Mouse (Mus musculus) natural killer cell, adult 2 months (primary cell): ENCODE data around the gene Ankrd52.
A peak's percentile ranks its signal among the peaks of the same experiment; 100 is the strongest.

ENCODE experiments used
- DNase-seq, 2 experiments: peaks; one replicate each; pipeline ENCODE4 v3.0.0; 2022; ENCODE audit warnings: low spot score in 2 of 2

The Ankrd52 gene

GRCm38 (mm10) chr10:128401638-128402037, 24.7 kb downstream of the Ankrd52 start:
- no peak for DNase-seq

GRCm38 (mm10) chr10:128403931-128404330, 27.0 kb downstream of the Ankrd52 start:
- DNase-seq, result no peak

- DNase-seq, result peak; percentile 3 to 9
Measured at GRCm38 (mm10) chr10:128408591-128409535, 31.9 kb downstream of the Ankrd52 start.

- peak; percentile 96 to 98 for DNase-seq
Measured at GRCm38 (mm10) chr10:128409692-128410559, 33.0 kb downstream of the Ankrd52 start.

GRCm38 (mm10) chr10:128410560-128410845, 33.6 kb downstream of the Ankrd52 start:
- no peak for DNase-seq

GRCm38 (mm10) chr10:128411211-128412054, 34.5 kb downstream of the Ankrd52 start, which contains the start of the genes Nabp2 and Rnf41:
Gene Nabp2 (minus strand): TSS chr10:128411492.
Gene Rnf41 (plus strand): TSS chr10:128411657.
- peak; percentile 93 to 95 for DNase-seq

GRCm38 (mm10) chr10:128412055-128412381, 35.1 kb downstream of the Ankrd52 start:
- no peak for DNase-seq

- no peak for DNase-seq
Measured at GRCm38 (mm10) chr10:128412558-128412957, 35.6 kb downstream of the Ankrd52 start.

- DNase-seq, result no peak
Measured at GRCm38 (mm10) chr10:128413076-128413475, 36.2 kb downstream of the Ankrd52 start.

GRCm38 (mm10) chr10:128414848-128415247, 37.9 kb downstream of the Ankrd52 start:
- DNase-seq, result no peak

GRCm38 (mm10) chr10:128422426-128422825, 45.5 kb downstream of the Ankrd52 start:
- no peak for DNase-seq

- DNase-seq, result peak in 1 of 2 experiments; percentile 35
Measured at GRCm38 (mm10) chr10:128424604-128425003, 47.7 kb downstream of the Ankrd52 start.

- no peak for DNase-seq
Measured at GRCm38 (mm10) chr10:128425260-128425659, 48.3 kb downstream of the Ankrd52 start.

GRCm38 (mm10) chr10:128429052-128429451, 52.1 kb downstream of the Ankrd52 start:
- DNase-seq, result no peak

GRCm38 (mm10) chr10:128429454-128429853, 52.5 kb downstream of the Ankrd52 start:
- no peak for DNase-seq

- DNase-seq, result no peak
Measured at GRCm38 (mm10) chr10:128433417-128433816, 56.5 kb downstream of the Ankrd52 start.

- peak in 1 of 2 experiments; percentile 72 for DNase-seq
Measured at GRCm38 (mm10) chr10:128434681-128435080, 57.8 kb downstream of the Ankrd52 start.

- DNase-seq, result peak in 1 of 2 experiments; percentile 64
Measured at GRCm38 (mm10) chr10:128435186-128435823, 58.4 kb downstream of the Ankrd52 start.

GRCm38 (mm10) chr10:128435873-128436272, 59.0 kb downstream of the Ankrd52 start:
- no peak for DNase-seq

- DNase-seq, result no peak
Measured at GRCm38 (mm10) chr10:128436376-128436775, 59.5 kb downstream of the Ankrd52 start.

GRCm38 (mm10) chr10:128438675-128439279, 61.9 kb downstream of the Ankrd52 start:
- peak in 1 of 2 experiments; percentile 73 for DNase-seq
